Mouse (Mus musculus) heart, postnatal 0 days (tissue): Measurements from ENCODE around the gene Igf2r.

ENCODE experiments used
- CTCF ChIP-seq: IDR thresholded peaks from 2 replicates; pipeline ENCODE4 v1.5.1; 2016; ENCODE audit warnings: antibody characterized with exemption, control low read depth, low read depth
- EP300 ChIP-seq: IDR thresholded peaks from 2 replicates; pipeline ENCODE4 v1.6.1; 2016; ENCODE audit warnings: antibody characterized with exemption, low read depth

GRCm38 (mm10) chr17:12671029-12671605, 98.3 kb downstream of the Igf2r start:
- TF ChIP-seq CTCF = no peak
- TF ChIP-seq EP300 = no peak
